Mouse (Mus musculus): ENCODE data around the gene Gm525. TPM values are rescaled to one million over a fixed set of nuclear protein-coding genes. Genes with fewer than 3 reads are reported as not detected.

The Gm525 gene
- total and polyA plus RNA-seq, 3 experiments = not detected

- peak; percentile 81 for DNase-seq (ENCODE audit: low read depth, low spot score)
- H3K4me1 ChIP-seq (ENCODE audit: control insufficient read depth in 1 of 2, insufficient read depth in 2 of 2, low read length in 2 of 2) = peaks cover 5 to 8% of the 10 kb centered on the region in 2 experiments
- 0 out of 2 replicates have a peak, but pooled peaks have one; percentile 19 for TF ChIP-seq MYB (IDR thresholded peaks at IDR 0.05; ENCODE audit: low read depth, low read length)
- TF ChIP-seq ZKSCAN1 (IDR thresholded peaks at IDR 0.05; ENCODE audit: low read depth, low read length) = no peak
- TF ChIP-seq TBP (IDR thresholded peaks at IDR 0.05; ENCODE audit: low read depth, low read length) = 0 out of 2 replicates have a peak, but pooled peaks have one; percentile 6
- TF ChIP-seq ZC3H11A (IDR thresholded peaks at IDR 0.05; ENCODE audit: low read depth, low read length) = no peak
- no peak for TF ChIP-seq USF1 (IDR thresholded peaks at IDR 0.05; ENCODE audit: low read depth, low read length)
- peak; percentile 63; the same call in 1 of the 2 replicates for TF ChIP-seq MYC (IDR thresholded peaks at IDR 0.05; ENCODE audit: low read depth, low read length)
- peak; percentile 75 for TF ChIP-seq MAX (IDR thresholded peaks at IDR 0.05; ENCODE audit: low read length)
- TF ChIP-seq POLR2A (IDR thresholded peaks at IDR 0.05; ENCODE audit: control insufficient read depth in 1 of 2, insufficient read depth in 1 of 2, low read depth in 1 of 2, low read length in 2 of 2, poor library complexity in 1 of 2) = no peak
- peak; percentile 87; the same call in 1 of the 2 replicates for TF ChIP-seq CHD1 (IDR thresholded peaks at IDR 0.05; ENCODE audit: low read depth, low read length)
- TF ChIP-seq MXI1 (IDR thresholded peaks at IDR 0.05; ENCODE audit: low read depth, low read length) = peak; percentile 80
- TF ChIP-seq USF2 (IDR thresholded peaks at IDR 0.05; ENCODE audit: borderline replicate concordance in 1 of 2, insufficient read depth in 1 of 2, low read depth in 1 of 2, low read length in 2 of 2) = no peak
- TF ChIP-seq NELFE (IDR thresholded peaks at IDR 0.05; ENCODE audit: low read depth, low read length) = no peak
- TF ChIP-seq SIN3A (IDR thresholded peaks at IDR 0.05; ENCODE audit: low read length) = peak; percentile 65; the same call in 1 of the 2 replicates
- H3K36me3 ChIP-seq (ENCODE audit: control insufficient read depth in 1 of 2, insufficient read depth in 2 of 2, low read length in 2 of 2) = peaks cover 3 to 24% of the 10 kb centered on the region in 2 experiments; a peak in 3 of 4 replicates
- H3K27ac ChIP-seq (ENCODE audit: control insufficient read depth, low read depth, low read length) = peak overlapping the region; percentile 17
- peak overlapping the region; percentile 72 to 82 for H3K4me3 ChIP-seq (ENCODE audit: control insufficient read depth in 1 of 2, insufficient read depth in 1 of 2, low read depth in 2 of 2, low read length in 2 of 2)
- H3K79me2 ChIP-seq (ENCODE audit: control insufficient read depth, insufficient read depth, low read length, poor library complexity) = peaks cover 22% of the 10 kb centered on the region
- H3K27me3 ChIP-seq (ENCODE audit: control insufficient read depth in 1 of 2, insufficient read depth in 2 of 2, low read length in 2 of 2) = no peaks in the 10 kb centered on the region
- peak overlapping the region; percentile 76 for H3K9ac ChIP-seq (ENCODE audit: control insufficient read depth, low read depth, low read length, poor library complexity, severe bottlenecking)
- H3K9me3 ChIP-seq (replicated peaks; ENCODE audit: insufficient read depth, low read length) = no peaks in the 10 kb centered on the region
These were observed 13.7 kb upstream of the Gm525 start for GRCm38 (mm10) chr11:89059919-89060422.

DNA sequence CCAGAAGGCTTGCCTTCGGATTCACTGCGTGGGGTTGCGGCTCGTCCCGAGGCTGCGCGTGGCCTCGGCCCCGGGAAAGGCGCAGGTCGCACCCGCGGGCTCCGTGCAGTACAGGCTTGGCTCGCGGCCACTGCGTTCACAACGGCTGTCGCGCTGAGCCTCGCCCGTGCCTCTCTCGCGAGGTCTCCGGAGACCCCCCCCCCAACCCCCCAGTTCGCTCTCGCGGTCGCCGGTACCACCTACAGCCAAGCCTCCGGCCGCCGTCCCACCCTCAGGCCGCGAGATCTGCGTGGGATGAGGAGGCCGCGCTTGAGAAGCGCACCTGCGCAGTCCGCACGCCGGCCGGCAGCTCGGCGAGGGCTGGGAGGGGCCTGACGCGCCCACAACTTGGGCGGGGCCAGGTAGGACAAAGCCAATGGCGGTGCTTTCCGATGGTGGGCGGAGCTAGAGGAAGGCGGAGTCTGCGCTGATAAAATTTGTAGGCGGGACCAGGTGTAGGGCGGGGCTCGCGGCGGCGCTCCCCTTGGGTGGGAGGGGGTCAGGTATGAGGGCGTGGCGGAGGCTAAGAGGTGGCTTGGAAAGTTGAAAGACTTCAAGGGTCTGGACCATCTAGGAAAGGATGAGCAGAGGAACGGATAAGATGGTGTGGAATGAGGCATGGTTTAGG lies 13.1 kb upstream of the Gm525 start:
- peak overlapping the region; percentile 17 for H3K27ac ChIP-seq (ENCODE audit: control insufficient read depth, low read depth, low read length)
- peaks cover 0 to 24% of the 10 kb centered on the region in 2 experiments; a peak in 2 of 4 replicates for H3K36me3 ChIP-seq (ENCODE audit: control insufficient read depth in 1 of 2, insufficient read depth in 2 of 2, low read length in 2 of 2)
- peak; percentile 98 for DNase-seq (ENCODE audit: low read depth, low spot score)
- H3K9me3 ChIP-seq (replicated peaks; ENCODE audit: insufficient read depth, low read length) = no peaks in the 10 kb centered on the region
- peaks cover 22% of the 10 kb centered on the region for H3K79me2 ChIP-seq (ENCODE audit: control insufficient read depth, insufficient read depth, low read length, poor library complexity)
- peak overlapping the region; percentile 72 to 82 for H3K4me3 ChIP-seq (ENCODE audit: control insufficient read depth in 1 of 2, insufficient read depth in 1 of 2, low read depth in 2 of 2, low read length in 2 of 2)
- peaks cover 5 to 8% of the 10 kb centered on the region in 2 experiments for H3K4me1 ChIP-seq (ENCODE audit: control insufficient read depth in 1 of 2, insufficient read depth in 2 of 2, low read length in 2 of 2)
- peak overlapping the region; percentile 76 for H3K9ac ChIP-seq (ENCODE audit: control insufficient read depth, low read depth, low read length, poor library complexity, severe bottlenecking)
- H3K27me3 ChIP-seq (ENCODE audit: control insufficient read depth in 1 of 2, insufficient read depth in 2 of 2, low read length in 2 of 2) = no peaks in the 10 kb centered on the region
- TF ChIP-seq BHLHE40 (IDR thresholded peaks at IDR 0.05; ENCODE audit: borderline replicate concordance, low read depth, low read length) (no peak), HCFC1 (IDR thresholded peaks at IDR 0.05; ENCODE audit: low read depth, low read length) (peak; percentile 72), MEF2A (IDR thresholded peaks at IDR 0.05; ENCODE audit: extremely low read depth, insufficient replicate concordance, low read depth, low read length, poor library complexity, severe bottlenecking) (no peak), CHD1 (IDR thresholded peaks at IDR 0.05; ENCODE audit: low read depth, low read length) (no peak), MAFK (IDR thresholded peaks at IDR 0.05; ENCODE audit: borderline replicate concordance, low read depth, low read length) (no peak), ZMIZ1 (IDR thresholded peaks at IDR 0.05; ENCODE audit: low read depth, low read length) (peak; percentile 78), UBTF (IDR thresholded peaks at IDR 0.05; ENCODE audit: borderline replicate concordance, insufficient read depth, low read depth, low read length) (no peak), SIN3A (IDR thresholded peaks at IDR 0.05; ENCODE audit: low read length) (peak; percentile 70), TBP (IDR thresholded peaks at IDR 0.05; ENCODE audit: low read depth, low read length) (0 out of 2 replicates have a peak, but pooled peaks have one; percentile 8), NRF1 (IDR thresholded peaks at IDR 0.05; ENCODE audit: insufficient read depth, low read depth, low read length, poor library complexity, severe bottlenecking) (peak; percentile 78), GATA1 (IDR thresholded peaks at IDR 0.05; ENCODE audit: low read depth, low read length) (peak; percentile 57; the same call in 1 of the 2 replicates), MXI1 (IDR thresholded peaks at IDR 0.05; ENCODE audit: low read depth, low read length) (peak; percentile 14; the same call in 1 of the 2 replicates), POLR2AphosphoS2 (IDR thresholded peaks at IDR 0.05; ENCODE audit: low read length) (peak; percentile 77; the same call in 1 of the 2 replicates), CHD2 (IDR thresholded peaks at IDR 0.05; ENCODE audit: low read length) (peak; percentile 82), MAZ (IDR thresholded peaks at IDR 0.05; ENCODE audit: low read depth, low read length) (no peak; the same call in none of the 2 replicates), E2F4 (IDR thresholded peaks at IDR 0.05; ENCODE audit: borderline replicate concordance, low read depth, low read length) (no peak), SMC3 (IDR thresholded peaks at IDR 0.05; ENCODE audit: low read depth, low read length) (no peak), MYB (IDR thresholded peaks at IDR 0.05; ENCODE audit: low read depth, low read length) (no peak), USF1 (IDR thresholded peaks at IDR 0.05; ENCODE audit: low read depth, low read length) (no peak), MYC (IDR thresholded peaks at IDR 0.05; ENCODE audit: low read depth, low read length) (no peak), MAX (IDR thresholded peaks at IDR 0.05; ENCODE audit: low read length) (0 out of 2 replicates have a peak, but pooled peaks have one; percentile 9), POLR2A (IDR thresholded peaks at IDR 0.05; ENCODE audit: control insufficient read depth in 1 of 2, insufficient read depth in 1 of 2, low read depth in 1 of 2, low read length in 2 of 2, poor library complexity in 1 of 2) (peak; percentile 73 to 77)

All from MEL (cell line).